Mouse (Mus musculus) lung, postnatal 10 days (tissue): ENCODE data around the gene Hist2h2bb.
"Not testable (repeated sequence)": the region's sequence is repeated elsewhere in the genome, so short reads cannot be mapped to it uniquely, and the experiment has no call there.

ENCODE experiments used
- DNase-seq: peaks from one replicate; pipeline ENCODE4 v3.0.0; 2021

Hist2h2bb gene

GRCm38 (mm10) chr3:96263558-96264403, 5.8 kb upstream of the Hist2h2bb start:
- DNase-seq, result peak; percentile 66

GRCm38 (mm10) chr3:96264404-96264949, 5.1 kb upstream of the Hist2h2bb start:
- peak; percentile 26 for DNase-seq

- no peak for DNase-seq
Measured at GRCm38 (mm10) chr3:96266132-96266710, 3.3 kb upstream of the Hist2h2bb start.

GRCm38 (mm10) chr3:96267541-96267940, 2.0 kb upstream of the Hist2h2bb start:
- DNase-seq, result no peak

- peak; percentile 87 for DNase-seq
Measured at GRCm38 (mm10) chr3:96268051-96268775, 1.3 kb upstream of the Hist2h2bb start, which contains the start of gene Hist2h3b. Gene Hist2h3b, plus strand, starts transcription at chr3:96268654.

GRCm38 (mm10) chr3:96268776-96269378, 675 bp upstream of the Hist2h2bb start:
- not testable (repeated sequence) for DNase-seq

GRCm38 (mm10) chr3:96273591-96274465, 4.3 kb downstream of the Hist2h2bb start:
- no peak for DNase-seq

- DNase-seq, result peak; percentile 48
Measured at GRCm38 (mm10) chr3:96277428-96277799, 7.9 kb downstream of the Hist2h2bb start.

- DNase-seq, result peak; percentile 96
Measured at GRCm38 (mm10) chr3:96277800-96278624, 8.5 kb downstream of the Hist2h2bb start.

- DNase-seq, result no peak
Measured at GRCm38 (mm10) chr3:96280660-96281059, 11.1 kb downstream of the Hist2h2bb start.

- DNase-seq, result peak; percentile 51
Measured at GRCm38 (mm10) chr3:96284457-96284856, 14.9 kb downstream of the Hist2h2bb start.

- DNase-seq, result not testable (repeated sequence)
Measured at GRCm38 (mm10) chr3:96287334-96287733, 17.8 kb downstream of the Hist2h2bb start.

GRCm38 (mm10) chr3:96289201-96289600, 19.6 kb downstream of the Hist2h2bb start:
- DNase-seq, result no peak

- not testable (repeated sequence) for DNase-seq
Measured at GRCm38 (mm10) chr3:96290727-96291126, 21.2 kb downstream of the Hist2h2bb start.

GRCm38 (mm10) chr3:96292641-96293040, 23.1 kb downstream of the Hist2h2bb start:
- no peak for DNase-seq

GRCm38 (mm10) chr3:96293368-96293767, 23.8 kb downstream of the Hist2h2bb start:
- DNase-seq, result no peak

GRCm38 (mm10) chr3:96293787-96294186, 24.2 kb downstream of the Hist2h2bb start, which contains the start of gene Fcgr1:
Gene Fcgr1, minus strand, starts transcription at chr3:96293969.
- no peak for DNase-seq

- DNase-seq, result no peak
Measured at GRCm38 (mm10) chr3:96298360-96298759, 28.8 kb downstream of the Hist2h2bb start.

- DNase-seq, result no peak
Measured at GRCm38 (mm10) chr3:96299562-96299961, 30.0 kb downstream of the Hist2h2bb start.

- DNase-seq, result no peak
Measured at GRCm38 (mm10) chr3:96300706-96301529, 31.4 kb downstream of the Hist2h2bb start.
